Mouse (Mus musculus) liver, embryonic 15.5 days (tissue): ENCODE measurements around the gene Celf1. TPM values are rescaled to one million over a fixed set of nuclear protein-coding genes. Genes with fewer than 3 reads are reported as not detected.

Experiments used
- ATAC-seq: fragments of 200-750 bp; cut with Nextera tagmentation; 2 replicates; pipeline ENCODE4 v1.8.0; 2017; ENCODE audit warnings: moderate number of reproducible peaks, mild to moderate bottlenecking, moderate library complexity; ENCODE audit not compliant: insufficient read depth
- H3K27ac ChIP-seq: fragments of 300-500 bp; sonication (generic); replicated peaks from 2 replicates; pipeline ENCODE4 v1.5.1; 2015; ENCODE audit warnings: mild to moderate bottlenecking, inconsistent platforms
- H3K27me3 ChIP-seq: fragments of 300-500 bp; sonication (generic); 2 replicates; pipeline ENCODE4 v1.6.1; 2015; ENCODE audit warnings: mild to moderate bottlenecking, inconsistent platforms
- H3K36me3 ChIP-seq: fragments of 300-500 bp; sonication (generic); replicated peaks from 2 replicates; pipeline ENCODE4 v1.6.1; 2015; ENCODE audit warnings: moderate library complexity, mild to moderate bottlenecking, inconsistent platforms
- H3K4me1 ChIP-seq: fragments of 300-500 bp; sonication (generic); replicated peaks from 2 replicates; pipeline ENCODE4 v1.6.1; 2015; ENCODE audit warnings: inconsistent platforms
- H3K4me2 ChIP-seq: fragments of 300-500 bp; sonication (generic); 2 replicates; pipeline ENCODE4 v1.6.1; 2015; ENCODE audit warnings: moderate library complexity, mild to moderate bottlenecking, inconsistent platforms
- H3K4me3 ChIP-seq: fragments of 300-500 bp; sonication (generic); replicated peaks from 2 replicates; pipeline ENCODE4 v1.5.1; 2015; ENCODE audit warnings: mild to moderate bottlenecking, inconsistent platforms
- H3K9ac ChIP-seq: fragments of 300-500 bp; sonication (generic); 2 replicates; pipeline ENCODE4 v1.6.1; 2015; ENCODE audit warnings: moderate library complexity, mild to moderate bottlenecking, inconsistent platforms
- H3K9me3 ChIP-seq: fragments of 300-500 bp; sonication (generic); replicated peaks from 2 replicates; pipeline ENCODE4 v1.6.1; 2016; ENCODE audit warnings: inconsistent platforms
- WGBS: fragments of 180-500 bp; shearing (Covaris S2); methylation state at CpG from one replicate; pipeline ENCODE4 v1.1.7; 2015; ENCODE audit warnings: mixed read lengths; ENCODE audit not compliant: insufficient replicate concordance; 5-methylcytosine and 5-hydroxymethylcytosine counted together
- polyA plus RNA-seq: library from polyadenylated mRNA; unstranded; fragments of >200 nt; fragmentation: Nextera tagmentation; extraction: Ambion mirVana; gene quantifications from 2 replicates; pipeline ENCODE4 v1.2.1, GENCODE M21; 2015

Celf1 gene
- polyA plus RNA-seq, 1 experiment from 2014 or later = 50.0 TPM

- peaks cover 29% of the 10 kb centered on the region for H3K36me3 ChIP-seq
- H3K4me1 ChIP-seq = peaks cover 10% of the 10 kb centered on the region
- H3K4me3 ChIP-seq = no peak overlapping the region
- H3K9me3 ChIP-seq = no peaks in the 10 kb centered on the region
- H3K27ac ChIP-seq = no peak overlapping the region
- H3K4me2 ChIP-seq = no peak overlapping the region
- H3K9ac ChIP-seq = no peak overlapping the region
- no peaks in the 10 kb centered on the region for H3K27me3 ChIP-seq
- ATAC-seq = no peak
These were observed 30.4 kb downstream of the Celf1 start for GRCm38 (mm10) chr2:90970606-90971005.

GRCm38 (mm10) chr2:90974101-90974500 lies 33.9 kb downstream of the Celf1 start:
- H3K4me3 ChIP-seq = no peak overlapping the region
- no peak overlapping the region for H3K9ac ChIP-seq
- no peak for ATAC-seq
- no peaks in the 10 kb centered on the region for H3K9me3 ChIP-seq
- H3K4me2 ChIP-seq = no peak overlapping the region
- no peak overlapping the region for H3K27ac ChIP-seq
- H3K4me1 ChIP-seq = peaks cover 8% of the 10 kb centered on the region; the same call in 1 of the 2 replicates
- H3K36me3 ChIP-seq = peaks cover 27% of the 10 kb centered on the region
- no peaks in the 10 kb centered on the region for H3K27me3 ChIP-seq

- WGBS = 76% methylated on average over 7 of the region's 7 CpGs
- H3K4me2 ChIP-seq = no peak overlapping the region
- H3K36me3 ChIP-seq = peaks cover 27% of the 10 kb centered on the region
- H3K9me3 ChIP-seq = no peaks in the 10 kb centered on the region
- H3K9ac ChIP-seq = no peak overlapping the region
- ATAC-seq = no peak
- peaks cover 8% of the 10 kb centered on the region; the same call in 1 of the 2 replicates for H3K4me1 ChIP-seq
- H3K4me3 ChIP-seq = no peak overlapping the region
- H3K27ac ChIP-seq = no peak overlapping the region
- H3K27me3 ChIP-seq = no peaks in the 10 kb centered on the region
These were observed 35.1 kb downstream of the Celf1 start for GRCm38 (mm10) chr2:90975181-90975835.

GRCm38 (mm10) chr2:90976590-90976989 lies 36.4 kb downstream of the Celf1 start:
- H3K27ac ChIP-seq = no peak overlapping the region
- no peaks in the 10 kb centered on the region for H3K9me3 ChIP-seq
- 78% methylated on average over 2 of the region's 2 CpGs for WGBS
- H3K27me3 ChIP-seq = no peaks in the 10 kb centered on the region
- H3K4me3 ChIP-seq = no peak overlapping the region
- H3K36me3 ChIP-seq = peaks cover 25% of the 10 kb centered on the region
- no peak for ATAC-seq
- H3K9ac ChIP-seq = no peak overlapping the region
- H3K4me1 ChIP-seq = peaks cover 3% of the 10 kb centered on the region; the same call in 1 of the 2 replicates
- no peak overlapping the region for H3K4me2 ChIP-seq

GRCm38 (mm10) chr2:90977291-90977690 lies 37.1 kb downstream of the Celf1 start:
- no peak overlapping the region for H3K27ac ChIP-seq
- no peak overlapping the region for H3K4me2 ChIP-seq
- no peaks in the 10 kb centered on the region for H3K27me3 ChIP-seq
- no peaks in the 10 kb centered on the region for H3K9me3 ChIP-seq
- H3K36me3 ChIP-seq = peaks cover 22% of the 10 kb centered on the region; the same call in 1 of the 2 replicates
- no peak overlapping the region for H3K9ac ChIP-seq
- 0 out of 2 replicates have a peak, but pooled peaks cover 7% of the 10 kb centered on the region for H3K4me1 ChIP-seq
- no peak overlapping the region for H3K4me3 ChIP-seq
- WGBS = 78% methylated on average over 4 of the region's 4 CpGs
- ATAC-seq = no peak

GRCm38 (mm10) chr2:90986055-90986454 lies 45.9 kb downstream of the Celf1 start:
- Histone ChIP-seq H3K36me3 (peaks cover 9% of the 10 kb centered on the region; the same call in 1 of the 2 replicates), H3K9me3 (no peaks in the 10 kb centered on the region), H3K4me3 (no peak overlapping the region), H3K9ac (no peak overlapping the region), H3K4me2 (no peak overlapping the region), H3K4me1 (0 out of 2 replicates have a peak, but pooled peaks cover 11% of the 10 kb centered on the region), H3K27ac (no peak overlapping the region), H3K27me3 (no peaks in the 10 kb centered on the region)
- WGBS = 74% methylated on average over 3 of the region's 3 CpGs
- no peak for ATAC-seq

- H3K4me2 ChIP-seq = no peak overlapping the region
- no peak overlapping the region for H3K9ac ChIP-seq
- ATAC-seq = no peak
- no peak overlapping the region for H3K4me3 ChIP-seq
- 93% methylated on average over 8 of the region's 8 CpGs for WGBS
- no peak overlapping the region for H3K27ac ChIP-seq
- no peaks in the 10 kb centered on the region for H3K4me1 ChIP-seq
- peaks cover 88% of the 10 kb centered on the region for H3K36me3 ChIP-seq
- no peaks in the 10 kb centered on the region for H3K9me3 ChIP-seq
- H3K27me3 ChIP-seq = no peaks in the 10 kb centered on the region
These were observed 68.4 kb downstream of the Celf1 start for GRCm38 (mm10) chr2:91008536-91008935.

- Histone ChIP-seq H3K9me3 (no peaks in the 10 kb centered on the region), H3K9ac (no peak overlapping the region), H3K27me3 (no peaks in the 10 kb centered on the region), H3K4me3 (no peak overlapping the region), H3K4me2 (no peak overlapping the region), H3K4me1 (0 out of 2 replicates have a peak, but pooled peaks cover 4% of the 10 kb centered on the region), H3K27ac (no peak overlapping the region), H3K36me3 (peaks cover 93% of the 10 kb centered on the region)
- 77% methylated on average over 2 of the region's 2 CpGs for WGBS
- no peak for ATAC-seq
These were observed 73.7 kb downstream of the Celf1 start for GRCm38 (mm10) chr2:91013881-91014280.

GRCm38 (mm10) chr2:91015386-91015785 lies 75.2 kb downstream of the Celf1 start:
- no peaks in the 10 kb centered on the region for H3K27me3 ChIP-seq
- H3K4me1 ChIP-seq = 0 out of 2 replicates have a peak, but pooled peaks cover 4% of the 10 kb centered on the region
- no peak overlapping the region for H3K4me2 ChIP-seq
- ATAC-seq = no peak
- no peak overlapping the region for H3K27ac ChIP-seq
- 80% methylated on average over 4 of the region's 4 CpGs for WGBS
- no peaks in the 10 kb centered on the region for H3K9me3 ChIP-seq
- no peak overlapping the region for H3K9ac ChIP-seq
- H3K36me3 ChIP-seq = peaks cover 91% of the 10 kb centered on the region
- H3K4me3 ChIP-seq = no peak overlapping the region

- H3K27ac ChIP-seq = no peak overlapping the region
- H3K4me2 ChIP-seq = no peak overlapping the region
- 83% methylated on average over 8 of the region's 8 CpGs for WGBS
- ATAC-seq = no peak
- H3K36me3 ChIP-seq = peaks cover 77% of the 10 kb centered on the region
- H3K9ac ChIP-seq = no peak overlapping the region
- no peaks in the 10 kb centered on the region for H3K27me3 ChIP-seq
- peaks cover 4% of the 10 kb centered on the region; the same call in 1 of the 2 replicates for H3K4me1 ChIP-seq
- H3K9me3 ChIP-seq = no peaks in the 10 kb centered on the region
- H3K4me3 ChIP-seq = no peak overlapping the region
These were observed 78.0 kb downstream of the Celf1 start for GRCm38 (mm10) chr2:91018061-91018788.

- Histone ChIP-seq H3K4me1 (peaks cover 20% of the 10 kb centered on the region), H3K4me2 (no peak overlapping the region), H3K36me3 (peaks cover 68% of the 10 kb centered on the region), H3K27me3 (no peaks in the 10 kb centered on the region), H3K9ac (no peak overlapping the region), H3K27ac (no peak overlapping the region), H3K9me3 (no peaks in the 10 kb centered on the region), H3K4me3 (no peak overlapping the region)
- ATAC-seq = no peak
- WGBS = 87% methylated on average over 3 of the region's 3 CpGs
These were observed 79.7 kb downstream of the Celf1 start for GRCm38 (mm10) chr2:91019911-91020310.
